Mouse (Mus musculus) erythroblast, embryonic 14.5 days (primary cell): Measurements from ENCODE around the gene Prss3. TPM values are rescaled to one million over a fixed set of nuclear protein-coding genes. Genes with fewer than 3 reads are reported as not detected.
"Not testable (repeated sequence)": the region's sequence is repeated elsewhere in the genome, so short reads cannot be mapped to it uniquely, and the experiment has no call there.

Experiments
- H3K27me3 ChIP-seq: 2 replicates; pipeline ENCODE4 v1.6.1; 2012; ENCODE audit warnings: inconsistent platforms; ENCODE audit not compliant: control insufficient read depth
- H3K36me3 ChIP-seq: 2 replicates; pipeline ENCODE4 v1.6.1; 2012; ENCODE audit warnings: mild to moderate bottlenecking, inconsistent platforms; ENCODE audit not compliant: control insufficient read depth
- H3K4me1 ChIP-seq: 2 replicates; pipeline ENCODE4 v1.6.1; 2012; ENCODE audit warnings: inconsistent platforms; ENCODE audit not compliant: control insufficient read depth
- H3K4me3 ChIP-seq: replicated peaks from 2 replicates; pipeline ENCODE3; 2012; ENCODE audit warnings: moderate library complexity, mild to moderate bottlenecking, inconsistent platforms
- H3K9me3 ChIP-seq: 2 replicates; pipeline ENCODE4 v1.6.1; 2012; ENCODE audit warnings: low read length, inconsistent platforms, mixed read lengths; ENCODE audit not compliant: control insufficient read depth
- GATA1 ChIP-seq: IDR thresholded peaks from 2 replicates; pipeline ENCODE4 v1.6.1; 2012; ENCODE audit warnings: low read length, inconsistent platforms, mixed read lengths
- TAL1 ChIP-seq: IDR thresholded peaks from 3 replicates; pipeline ENCODE4 v1.6.1; 2012; ENCODE audit warnings: low read length, inconsistent platforms, mixed read lengths
- polyA plus RNA-seq: library from polyadenylated mRNA; stranded (reverse); fragments of >175 nt; gene quantifications from 2 replicates; pipeline ENCODE4 v1.2.3, GENCODE M21; 2012

Gene Prss3
- polyA plus RNA-seq = not detected in 2 replicates

DNA sequence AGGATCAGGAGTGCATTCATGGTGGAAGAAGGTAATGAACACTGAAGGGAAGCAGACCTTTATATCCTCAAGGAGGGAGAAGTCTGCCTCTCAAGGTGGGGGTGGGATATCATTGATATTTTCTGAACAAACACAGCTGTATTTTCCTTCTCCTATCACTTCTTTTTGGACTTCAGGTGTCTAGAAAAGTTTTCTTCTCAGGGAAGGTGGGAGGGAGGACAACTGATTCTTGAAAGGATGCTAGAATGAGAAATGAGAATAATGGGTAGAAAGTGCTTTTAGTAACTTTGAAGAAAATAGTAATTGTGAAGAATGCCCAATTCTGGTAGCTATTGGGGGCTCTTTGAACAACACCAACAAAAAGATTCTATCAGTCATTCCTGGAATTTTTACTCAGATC lies at the start of gene Prss3:
TSS of gene Prss3 (minus strand) at position 101 of the 400 bp plus-strand sequence.
- H3K4me1 ChIP-seq, H3K27me3 ChIP-seq, H3K36me3 ChIP-seq, H3K4me3 ChIP-seq, H3K9me3 ChIP-seq: not testable (repeated sequence)

DNA sequence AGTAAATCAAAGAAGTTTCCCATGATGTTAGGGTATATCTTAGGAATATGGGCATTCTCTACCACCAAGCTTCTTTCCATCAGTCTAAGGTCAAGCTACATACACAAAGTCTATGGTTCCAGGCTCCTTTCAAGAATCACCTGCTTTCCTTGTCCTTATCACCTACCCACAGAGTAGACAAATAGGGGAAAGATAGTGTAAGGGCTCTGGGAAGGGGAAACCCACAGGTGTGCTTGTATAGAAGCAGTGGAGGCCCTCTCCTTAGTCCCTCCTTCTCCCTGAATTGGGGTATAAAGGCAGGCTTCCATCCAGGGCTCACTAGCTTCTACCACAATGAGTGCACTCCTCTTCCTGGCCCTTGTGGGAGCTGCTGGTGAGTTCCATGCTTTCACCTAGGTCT lies 14.6 kb upstream of the Prss3 start, which contains the start of gene Gm5771:
TSS of gene Gm5771 (plus strand) at position 301 of the 400 bp plus-strand sequence.
- not testable (repeated sequence) for H3K36me3 ChIP-seq, H3K4me3 ChIP-seq, H3K4me1 ChIP-seq, H3K27me3 ChIP-seq, H3K9me3 ChIP-seq

GRCm38 (mm10) chr6:41391640-41392039 lies 14.2 kb upstream of the Prss3 start:
- H3K4me3 ChIP-seq, H3K27me3 ChIP-seq, H3K4me1 ChIP-seq, H3K36me3 ChIP-seq, H3K9me3 ChIP-seq: not testable (repeated sequence)

- Histone ChIP-seq H3K4me3 (no peak overlapping the region), H3K4me1 (peaks cover 1% of the 10 kb centered on the region; the same call in 1 of the 2 replicates), H3K36me3 (no peaks in the 10 kb centered on the region), H3K9me3 (no peaks in the 10 kb centered on the region), H3K27me3 (no peaks in the 10 kb centered on the region)
- TF ChIP-seq GATA1 (no peak), TAL1 (no peak)
Observed at GRCm38 (mm10) chr6:41386781-41387180, 9.3 kb upstream of the Prss3 start.

DNA sequence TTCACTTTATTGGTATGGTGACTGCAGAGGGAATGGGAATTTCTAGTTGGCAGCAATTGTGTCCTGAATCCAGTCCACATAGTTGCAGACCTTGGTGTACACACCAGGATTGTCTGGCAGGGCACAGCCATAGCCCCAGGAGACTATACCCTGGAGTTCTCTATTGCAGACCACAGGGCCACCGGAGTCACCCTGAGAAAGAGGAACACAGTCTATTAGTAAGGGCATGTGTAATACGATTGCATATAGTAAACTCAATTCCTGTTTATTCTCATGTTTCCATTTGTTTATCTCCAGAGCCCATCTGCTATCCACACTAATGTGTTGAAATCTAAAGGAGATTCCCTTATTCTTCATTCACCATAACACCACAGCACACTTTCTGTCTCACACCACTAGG lies 3.7 kb downstream of the Prss3 start:
- not testable (repeated sequence) for H3K9me3 ChIP-seq, H3K4me1 ChIP-seq

GRCm38 (mm10) chr6:41353932-41354331 lies 23.5 kb downstream of the Prss3 start, which contains the start of gene Try10:
Gene Try10, plus strand, starts transcription at chr6:41354105.
- H3K27me3 ChIP-seq = no peaks in the 10 kb centered on the region
- H3K4me3 ChIP-seq = no peak within 1 kb of the TSS
- TF ChIP-seq TAL1 = no peak
- no peak for TF ChIP-seq GATA1
- no peaks in the 10 kb centered on the region for H3K36me3 ChIP-seq
- H3K9me3 ChIP-seq = no peaks in the 10 kb centered on the region
- no peaks in the 10 kb centered on the region for H3K4me1 ChIP-seq

More for the DNA sequence above, 3.7 kb downstream of the Prss3 start:
- not testable (repeated sequence) for H3K4me3 ChIP-seq, H3K27me3 ChIP-seq, H3K36me3 ChIP-seq

Other genes with a start within 250 kb of the Prss3 start
- gene Try4, start 75.4 kb downstream of the Prss3 start, polyA plus RNA-seq = not detected in 2 replicates
- gene Try5, start 60.8 kb downstream of the Prss3 start, polyA plus RNA-seq = not detected in 2 replicates
- not detected in 2 replicates for gene Try10, start 23.6 kb downstream of the Prss3 start, polyA plus RNA-seq
- not detected in 2 replicates for gene Gm5771, start 14.7 kb upstream of the Prss3 start, polyA plus RNA-seq
- gene Gm10334, start 68.5 kb upstream of the Prss3 start, polyA plus RNA-seq = not detected in 2 replicates
- gene Prss1, start 81.3 kb upstream of the Prss3 start, polyA plus RNA-seq = not detected in 2 replicates
- not detected in 2 replicates for gene Prss2, start 144.1 kb upstream of the Prss3 start, polyA plus RNA-seq
- gene Ephb6, start 227.8 kb upstream of the Prss3 start, polyA plus RNA-seq = 0.10 TPM in 1 of 2 replicates, not detected in the other